Mouse (Mus musculus): ENCODE results near the gene Trappc4.

The Trappc4 gene

DNA sequence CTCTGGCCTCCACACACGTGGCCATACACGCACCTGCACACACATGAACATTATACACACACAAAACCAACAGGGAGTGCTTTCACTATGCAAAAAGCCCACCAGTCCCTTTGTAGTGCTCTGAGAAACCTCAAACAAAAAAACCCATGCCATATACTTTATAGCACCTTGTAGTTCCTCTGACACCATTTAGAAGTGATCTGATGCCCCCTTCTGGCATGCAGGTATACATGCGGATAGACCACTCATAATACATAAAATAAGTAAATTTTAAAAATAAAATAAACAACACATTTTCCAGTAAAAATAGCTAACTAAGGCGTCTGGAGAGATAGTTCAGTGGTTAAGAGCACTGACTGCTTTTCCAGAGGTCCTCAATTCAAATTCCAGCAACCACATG lies 50.2 kb downstream of the Trappc4 start:
- DNase-seq (ENCODE audit: low spot score in 2 of 2) = no peak
